Mouse (Mus musculus) left cerebral cortex, postnatal 4 days (tissue): ENCODE measurements around the gene Pcsk5. TPM values are rescaled to one million over a fixed set of nuclear protein-coding genes. Genes with fewer than 3 reads are reported as not detected.
"Not testable (repeated sequence)": the region's sequence is repeated elsewhere in the genome, so short reads cannot be mapped to it uniquely, and the experiment has no call there.

Experiments used
- DNase-seq: peaks from one replicate; pipeline ENCODE4 v3.0.0-alpha.2; 2022
- intact Hi-C: fragments of 180-260 bp; cut with DNase I; formaldehyde crosslinking; loops from one replicate; pipeline ENCODE4 v1.15.1; 2025
- total RNA-seq, 2 experiments: library from RNA; stranded (reverse); gene quantifications; 2 replicates each; pipeline ENCODE4 v1.2.3; 2021

Gene Pcsk5
- total RNA-seq, 2 experiments from 2014 or later, result 16.9 to 17.4 TPM

- intact Hi-C loops, result no loop called here
These were observed 346.1 kb downstream of the Pcsk5 start for GRCm38 (mm10) chr19:17491322-17491721.

GRCm38 (mm10) chr19:17489866-17490141 lies 347.6 kb downstream of the Pcsk5 start:
- intact Hi-C loops, result no loop called here
- DNase-seq, result no peak

More at GRCm38 (mm10) chr19:17491322-17491721, 346.1 kb downstream of the Pcsk5 start:
- DNase-seq, result no peak

GRCm38 (mm10) chr19:17489041-17489865 lies 348.2 kb downstream of the Pcsk5 start:
- intact Hi-C loops, result no loop called here
- DNase-seq, result no peak

GRCm38 (mm10) chr19:17482126-17482790 lies 355.2 kb downstream of the Pcsk5 start:
- intact Hi-C loops, result no loop called here
- no peak for DNase-seq

- no peak for DNase-seq
- intact Hi-C loops, result no loop called here
These were observed 358.0 kb downstream of the Pcsk5 start for GRCm38 (mm10) chr19:17479471-17479870.

- DNase-seq, result no peak
- intact Hi-C loops, result no loop called here
These were observed 361.4 kb downstream of the Pcsk5 start for GRCm38 (mm10) chr19:17476021-17476420.

- intact Hi-C loops, DNase-seq: not testable (repeated sequence)
These were observed 364.3 kb downstream of the Pcsk5 start for GRCm38 (mm10) chr19:17473138-17473537.

GRCm38 (mm10) chr19:17471861-17472260 lies 365.6 kb downstream of the Pcsk5 start:
- intact Hi-C loops, result no loop called here
- no peak for DNase-seq

GRCm38 (mm10) chr19:17471196-17471595 lies 366.2 kb downstream of the Pcsk5 start:
- intact Hi-C loops, result no loop called here
- DNase-seq, result no peak

GRCm38 (mm10) chr19:17467556-17468211 lies 369.7 kb downstream of the Pcsk5 start:
- peak; percentile 29 for DNase-seq
- intact Hi-C loops, result loop anchor here (2.0 kb wide), 1 partner anchor 1081 kb away; no protein-coding TSS in a partner anchor

- intact Hi-C loops, result no loop called here
- DNase-seq, result no peak
These were observed 385.4 kb downstream of the Pcsk5 start for GRCm38 (mm10) chr19:17452001-17452400.

- intact Hi-C loops, result no loop called here
- no peak for DNase-seq
These were observed 393.9 kb downstream of the Pcsk5 start for GRCm38 (mm10) chr19:17443581-17443980.

- intact Hi-C loops, result no loop called here
- peak; percentile 35 for DNase-seq
These were observed 397.8 kb downstream of the Pcsk5 start for GRCm38 (mm10) chr19:17439476-17440189.

- no peak for DNase-seq
- intact Hi-C loops, result no loop called here
These were observed 400.8 kb downstream of the Pcsk5 start for GRCm38 (mm10) chr19:17436651-17437050.

- intact Hi-C loops, result no loop called here
- no peak for DNase-seq
These were observed 408.9 kb downstream of the Pcsk5 start for GRCm38 (mm10) chr19:17428561-17428914.

GRCm38 (mm10) chr19:17427824-17428560 lies 409.4 kb downstream of the Pcsk5 start:
- intact Hi-C loops, result no loop called here
- DNase-seq, result no peak

- no peak for DNase-seq
- intact Hi-C loops, result no loop called here
These were observed 414.1 kb downstream of the Pcsk5 start for GRCm38 (mm10) chr19:17423306-17423705.

- intact Hi-C loops, result no loop called here
- DNase-seq, result no peak
These were observed 419.6 kb downstream of the Pcsk5 start for GRCm38 (mm10) chr19:17417855-17418254.

GRCm38 (mm10) chr19:17412915-17413459 lies 424.4 kb downstream of the Pcsk5 start:
- no peak for DNase-seq
- intact Hi-C loops, result no loop called here

GRCm38 (mm10) chr19:17410465-17411065 lies 426.9 kb downstream of the Pcsk5 start:
- no peak for DNase-seq
- intact Hi-C loops, result no loop called here
